ENCODE assay signal across 11 mouse cellular contexts in the genomic region with DNA sequence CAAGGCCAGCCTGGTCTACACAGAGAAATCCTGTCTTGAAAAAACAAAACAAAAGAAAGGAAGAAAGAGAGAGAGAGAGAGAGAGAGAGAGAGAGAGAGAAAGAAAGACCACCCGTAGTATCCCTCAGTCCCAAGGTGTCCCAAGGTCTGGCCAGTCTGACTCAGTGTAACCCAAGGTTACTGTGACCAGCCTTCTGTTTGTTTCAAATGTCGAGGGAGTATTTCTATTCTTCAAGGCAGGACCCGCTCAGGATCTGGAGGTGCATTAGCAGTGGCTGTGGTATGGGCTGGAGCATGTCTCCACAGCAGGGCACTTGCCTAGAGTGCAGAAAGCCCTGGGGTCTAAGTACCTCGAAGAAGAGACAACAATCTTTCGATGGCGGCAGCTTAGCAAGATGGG. TPM values are rescaled to one million over a fixed set of nuclear protein-coding genes. Genes with fewer than 3 reads are reported as not detected.
A peak's percentile ranks its signal among the peaks of the same experiment; 100 is the strongest.
DNase-seq lines count a peak whose midpoint lies in the region.
"Had no signal": no experiment of that assay in that cellular context is flagged by ENCODE, and none has a peak within 500 bp of the region (broad histone marks: within the 10 kb centered on the region; RNA-seq: fewer than 3 reads in every experiment).

No protein-coding gene starts in this region.

- peak; percentile 37 to 78 for DNase-seq in adrenal gland, adult (ENCODE audit: inconsistent age in 2 of 2, low spot score in 1 of 2)
- no peak for DNase-seq in adrenal gland, postnatal 25 days
- DNase-seq in adrenal gland, postnatal 10 days = peak; percentile 35
- DNase-seq in adrenal gland, postnatal 4 days (ENCODE audit: low spot score in 2 of 2) = no peak
- DNase-seq in embryo, embryonic 11 days = no peak
- DNase-seq: B cell, adult 2 months; cerebellum, adult 11-12 months; cerebellum, adult 2 months; cerebellum, adult 9-10 months; cerebellum, postnatal 10 days; cerebellum, postnatal 25 days had no signal

RNA-seq across cellular contexts. Expression of a gene that starts 15.3 kb away (rescaled TPM):
- total RNA-seq in adrenal gland, postnatal 25 days (2021) = 65.8 and 69.3 TPM in 2 replicates
- 100 to 1,000 TPM; 121 to 123 TPM for total RNA-seq in adrenal gland, postnatal 10 days (2021)
- 10 to 100 TPM; 42.9 to 48.9 TPM for total RNA-seq in adrenal gland, postnatal 4 days (2021)

Comparison
In these comparisons a context has a peak if more than half of its experiments do, and no peak if none do; other contexts are left out.
1. DNase-seq: peak in adrenal gland, adult (2 of 2) and adrenal gland, postnatal 10 days (single experiment); none in adrenal gland, postnatal 25 days (single experiment), adrenal gland, postnatal 4 days (0 of 2) and embryo, embryonic 11 days (single experiment).